Mouse (Mus musculus) telencephalon, adult 2 months (tissue): ENCODE measurements at regions not wholly inside any gene's neighbourhood (a gene's known extent, or its start where the extent isn't known, plus 50 kb on each side); places are given as distances from the start of the nearest gene placed in this dataset.

Experiments
- DNase-seq: peaks from one replicate; pipeline ENCODE4 v3.0.0-alpha.2; 2011; ENCODE audit warnings: low read depth, low spot score

DNA sequence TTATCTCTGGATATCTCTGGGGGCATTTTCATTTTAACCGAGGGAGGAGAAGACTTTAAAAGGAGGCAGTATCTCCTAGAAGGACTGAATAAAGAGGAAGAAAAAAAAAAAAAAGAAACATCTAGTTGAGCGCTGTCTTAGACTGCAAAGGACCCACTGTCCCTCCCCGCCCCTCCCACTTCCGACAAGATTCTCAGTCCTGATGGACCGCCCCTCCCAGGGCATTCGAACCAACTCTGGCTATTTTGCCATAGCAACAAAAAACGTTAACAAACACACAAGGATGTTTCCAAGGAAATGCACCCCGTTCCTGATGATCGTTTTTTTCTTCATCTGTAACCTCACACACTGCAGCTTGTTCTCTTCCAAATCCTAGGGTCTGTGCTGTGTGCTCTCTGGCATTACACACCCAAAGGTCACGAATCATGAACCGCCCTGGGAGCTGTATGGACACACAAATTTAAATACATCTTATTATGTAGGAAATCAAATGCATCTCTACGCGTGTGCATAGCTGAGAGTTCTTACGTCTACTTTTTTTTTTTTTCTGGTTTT lies 75.8 kb downstream of the Rnd3 start:
- DNase-seq: no peak

DNA sequence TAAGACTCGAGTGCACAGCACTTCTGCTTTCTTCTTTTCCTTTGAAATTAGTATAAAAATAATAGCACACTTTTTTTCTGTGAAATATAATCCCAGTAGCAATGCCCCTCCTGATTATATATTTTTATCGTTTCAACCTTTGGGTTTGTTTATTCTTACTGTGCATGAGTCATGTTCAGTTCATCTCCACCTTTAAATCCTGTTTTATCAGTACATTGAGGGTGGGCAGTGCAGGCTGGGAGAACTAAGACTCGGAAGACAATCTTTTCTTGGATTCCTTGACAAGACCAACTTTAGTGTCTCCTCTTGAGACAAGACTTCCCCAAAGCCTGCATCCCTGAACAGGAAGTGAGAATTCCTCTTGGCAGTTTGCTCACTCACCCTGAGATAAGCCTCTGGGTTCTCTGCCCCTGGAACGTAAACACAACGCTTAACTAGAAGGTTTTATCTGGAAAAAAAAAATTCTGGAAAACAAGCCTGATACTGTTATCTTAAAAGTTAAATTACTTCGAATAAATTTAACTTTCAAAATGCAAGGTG lies 76.5 kb downstream of the Rnd3 start:
- no peak for DNase-seq

GRCm38 (mm10) chr2:51070902-51071301 lies 78.0 kb downstream of the Rnd3 start:
- DNase-seq: no peak

DNA sequence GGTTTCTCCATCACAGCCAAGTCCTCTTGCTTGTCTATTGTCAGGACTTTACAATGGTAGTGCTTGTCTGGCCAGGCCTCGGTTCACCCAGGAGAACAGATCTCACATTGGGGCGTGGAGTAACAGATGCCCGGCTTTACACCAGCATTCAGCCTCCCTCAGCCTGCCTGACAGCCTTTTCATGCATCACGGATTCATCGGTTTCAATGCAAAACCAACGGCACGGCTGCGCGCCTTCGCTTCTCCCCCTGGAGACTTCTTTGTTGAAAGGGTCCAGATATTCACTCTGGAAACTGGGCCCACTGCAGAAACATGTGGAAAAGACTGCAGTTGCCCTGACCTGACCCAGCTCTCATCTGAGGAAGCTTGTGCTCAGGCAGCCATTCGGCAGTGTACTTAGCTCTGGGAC lies 82.5 kb downstream of the Rnd3 start:
- DNase-seq: peak; percentile 32

GRCm38 (mm10) chr2:51065821-51066220 lies 83.1 kb downstream of the Rnd3 start:
- no peak for DNase-seq

- DNase-seq: no peak
Measured at GRCm38 (mm10) chr2:51064821-51065220, 84.1 kb downstream of the Rnd3 start.

DNA sequence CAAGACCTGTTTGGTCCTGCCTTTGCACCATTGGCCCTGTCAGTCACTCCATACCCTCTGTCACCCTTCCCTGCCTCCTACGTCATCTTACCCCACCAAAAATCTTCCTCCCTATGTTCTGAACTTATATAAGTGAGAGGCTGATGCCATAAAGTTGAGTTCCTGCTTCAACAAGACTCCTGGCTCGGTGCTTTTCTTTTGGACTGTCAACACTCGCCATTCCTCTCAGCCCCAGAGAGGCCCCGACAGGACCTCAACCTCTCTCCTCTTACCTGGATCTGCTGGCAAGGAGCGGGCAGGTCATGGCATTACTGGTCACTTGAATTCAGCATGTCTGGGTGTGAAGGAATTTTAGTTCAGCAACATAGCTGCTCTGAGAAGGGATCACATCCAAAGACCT lies 86.9 kb downstream of the Rnd3 start:
- DNase-seq: no peak

DNA sequence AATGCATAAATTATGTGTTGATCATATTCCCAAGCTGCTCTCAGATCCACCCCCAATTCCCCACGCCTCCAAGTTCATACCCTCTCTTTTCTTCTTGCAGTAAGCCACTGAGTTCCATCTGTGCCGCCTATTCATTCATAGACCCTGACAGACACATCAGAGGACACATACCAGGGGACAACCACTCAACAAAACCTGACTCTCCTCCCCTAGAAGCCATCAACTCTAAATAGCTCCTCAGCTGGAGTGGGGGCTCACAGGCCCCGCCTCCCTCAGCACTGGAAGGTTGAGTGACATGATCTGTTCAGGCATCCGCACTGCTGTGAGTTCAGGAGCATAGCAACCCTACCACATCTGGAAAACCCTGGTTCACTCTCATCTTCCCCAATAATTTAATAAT lies 90.8 kb downstream of the Rnd3 start:
- no peak for DNase-seq

- DNase-seq: no peak
Measured at GRCm38 (mm10) chr2:51056141-51056731, 92.7 kb downstream of the Rnd3 start.

DNA sequence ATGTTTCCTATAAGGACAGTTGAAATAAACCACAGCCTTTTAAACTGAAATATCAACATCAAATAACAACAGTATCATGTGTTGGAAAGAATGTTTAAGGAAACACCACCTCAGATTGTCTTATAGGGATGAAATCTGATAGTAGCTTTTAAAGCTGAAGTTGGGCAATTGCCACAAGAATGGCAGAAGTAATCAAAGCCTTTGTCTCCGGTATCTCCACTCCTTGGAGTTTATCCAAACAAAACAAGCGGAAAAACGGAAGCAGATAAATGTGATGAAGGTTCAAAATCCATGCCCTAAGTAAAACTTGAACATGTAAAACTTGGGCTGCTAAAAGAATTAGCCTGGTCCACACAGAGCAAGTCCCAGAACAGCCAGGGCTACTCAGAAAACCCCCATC lies 93.6 kb downstream of the Rnd3 start:
- no peak for DNase-seq

GRCm38 (mm10) chr2:51049834-51050170 lies 99.1 kb downstream of the Rnd3 start:
- no peak for DNase-seq

- peak; percentile 4 for DNase-seq
Measured at GRCm38 (mm10) chr2:51049101-51049833, 99.6 kb downstream of the Rnd3 start.

DNA sequence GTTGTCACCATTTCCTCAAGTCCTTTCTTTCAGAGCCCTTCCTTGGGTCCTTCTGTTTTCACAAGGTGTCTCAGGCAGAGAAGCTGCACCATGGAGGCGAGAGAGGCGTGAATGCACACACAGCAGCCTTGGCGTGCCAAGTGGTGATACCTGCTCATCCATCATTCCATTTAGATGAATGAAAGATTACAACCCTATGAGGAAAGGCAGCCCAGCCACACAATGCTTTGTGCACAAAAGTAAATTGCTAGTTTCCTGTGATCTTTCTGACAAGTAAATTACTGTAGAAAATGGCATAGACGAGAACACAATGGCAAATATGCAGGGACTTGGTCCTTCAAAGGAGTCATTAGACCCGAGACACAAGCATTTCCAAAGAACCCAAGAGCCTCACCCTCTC lies 101.4 kb downstream of the Rnd3 start:
- DNase-seq: no peak

GRCm38 (mm10) chr2:51045626-51046025 lies 103.3 kb downstream of the Rnd3 start:
- DNase-seq: no peak

- peak; percentile 15 for DNase-seq
Measured at GRCm38 (mm10) chr2:51041101-51041500, 107.8 kb downstream of the Rnd3 start.

- DNase-seq: no peak
Measured at GRCm38 (mm10) chr2:51038685-51039084, 110.2 kb downstream of the Rnd3 start.

- DNase-seq: no peak
Measured at GRCm38 (mm10) chr2:51036995-51037394, 111.9 kb downstream of the Rnd3 start.

DNA sequence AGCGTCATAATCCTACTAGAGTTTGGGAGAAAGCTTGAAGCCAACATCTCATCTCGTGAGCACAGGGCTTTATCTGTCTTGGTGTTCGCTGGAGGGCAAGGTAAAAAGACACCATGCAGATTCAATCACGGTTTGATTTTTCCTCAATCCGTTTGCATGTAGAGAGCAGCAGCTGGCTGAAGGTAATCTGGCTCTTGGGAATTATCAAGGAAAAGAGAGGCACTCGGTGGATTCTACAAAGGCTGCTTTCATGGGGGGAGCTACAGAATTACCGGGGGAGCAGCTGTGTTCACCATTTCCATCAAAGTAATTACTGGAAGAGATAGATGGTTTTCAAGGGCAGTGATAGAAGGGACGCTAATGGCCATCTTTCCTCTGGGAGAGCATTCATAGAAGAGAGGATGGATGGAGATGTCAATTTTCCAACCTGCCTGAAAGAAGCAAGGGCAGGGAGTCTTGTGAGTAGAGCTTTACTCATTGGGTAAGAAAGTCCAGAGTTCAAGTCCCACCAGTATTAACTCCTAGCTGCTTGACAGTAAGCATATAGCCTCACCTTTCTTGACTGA lies 112.6 kb downstream of the Rnd3 start:
- no peak for DNase-seq

DNA sequence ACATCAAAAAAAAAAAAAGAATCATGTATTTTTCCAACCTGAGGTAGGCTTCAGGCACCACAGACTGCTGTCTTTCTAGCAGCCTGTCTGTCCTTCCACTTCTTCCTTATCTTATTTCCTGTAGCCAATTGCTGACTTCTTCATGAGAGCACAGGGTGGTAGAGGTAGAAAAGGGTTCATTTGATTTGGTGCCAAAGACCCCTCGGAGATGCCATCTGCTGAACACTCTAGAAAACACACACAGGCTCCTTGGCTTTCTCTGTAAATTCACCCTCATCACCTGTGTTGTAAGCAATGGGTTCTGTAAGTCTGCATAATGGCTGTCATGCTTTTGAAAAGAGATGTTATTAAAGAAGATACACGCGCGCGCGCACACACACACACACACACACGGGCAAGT lies 115.0 kb downstream of the Rnd3 start:
- DNase-seq: no peak

DNA sequence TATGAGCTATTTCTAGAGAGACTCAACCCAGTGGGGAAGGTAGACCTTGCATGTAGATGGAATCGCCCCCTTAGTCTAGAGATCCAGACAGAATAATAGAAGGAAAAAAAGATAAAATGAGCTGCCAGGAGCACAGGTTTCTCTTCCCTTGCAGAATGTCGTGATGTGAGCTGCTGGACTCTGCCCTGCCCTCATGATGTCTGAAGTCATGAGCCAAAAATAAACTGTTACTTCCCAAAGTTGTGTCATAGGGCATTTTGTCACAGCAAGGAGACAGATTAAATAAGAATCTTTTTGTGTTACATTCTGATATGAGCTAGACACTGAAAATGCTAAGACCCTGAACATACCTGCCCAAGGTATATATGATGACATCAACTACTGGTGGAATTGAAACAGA lies 126.4 kb downstream of the Rnd3 start:
- no peak for DNase-seq

GRCm38 (mm10) chr2:51016129-51016402 lies 132.8 kb downstream of the Rnd3 start:
- no peak for DNase-seq

GRCm38 (mm10) chr2:51015360-51016128 lies 133.4 kb downstream of the Rnd3 start:
- DNase-seq: no peak
